Mouse (Mus musculus) right cerebral cortex, postnatal 25 days (tissue): Measurements from ENCODE around the gene Gm49361.
A peak's percentile ranks its signal among the peaks of the same experiment; 100 is the strongest.
"Not testable (repeated sequence)": the region's sequence is repeated elsewhere in the genome, so short reads cannot be mapped to it uniquely, and the experiment has no call there.

Source experiments
- DNase-seq: peaks from one replicate; pipeline ENCODE4 v3.0.0; 2022

The Gm49361 gene

GRCm38 (mm10) chr14:57687441-57687840 lies 58.5 kb downstream of the Gm49361 start:
- DNase-seq = no peak

- no peak for DNase-seq
These were observed 59.3 kb downstream of the Gm49361 start for GRCm38 (mm10) chr14:57686647-57687046.

GRCm38 (mm10) chr14:57684579-57684978 lies 61.3 kb downstream of the Gm49361 start:
- DNase-seq = no peak

- DNase-seq = no peak
These were observed 63.2 kb downstream of the Gm49361 start for GRCm38 (mm10) chr14:57682751-57683150.

GRCm38 (mm10) chr14:57679958-57680535 lies 65.9 kb downstream of the Gm49361 start:
- DNase-seq = peak; percentile 69

GRCm38 (mm10) chr14:57679523-57679922 lies 66.4 kb downstream of the Gm49361 start:
- no peak for DNase-seq

GRCm38 (mm10) chr14:57675481-57675880 lies 70.4 kb downstream of the Gm49361 start:
- no peak for DNase-seq

- DNase-seq = no peak
These were observed 80.3 kb downstream of the Gm49361 start for GRCm38 (mm10) chr14:57665628-57665950.

GRCm38 (mm10) chr14:57664822-57665627 lies 80.9 kb downstream of the Gm49361 start, which contains the start of gene Xpo4:
Gene Xpo4 (minus strand): TSS chr14:57665430.
- peak; percentile 90 for DNase-seq

- DNase-seq = no peak
These were observed 81.5 kb downstream of the Gm49361 start for GRCm38 (mm10) chr14:57664311-57664821.

GRCm38 (mm10) chr14:57663630-57664029 lies 82.3 kb downstream of the Gm49361 start:
- DNase-seq = no peak

GRCm38 (mm10) chr14:57658301-57658700 lies 87.6 kb downstream of the Gm49361 start:
- no peak for DNase-seq

GRCm38 (mm10) chr14:57657500-57657899 lies 88.4 kb downstream of the Gm49361 start:
- DNase-seq = no peak

- not testable (repeated sequence) for DNase-seq
These were observed 89.4 kb downstream of the Gm49361 start for GRCm38 (mm10) chr14:57656519-57656918.

GRCm38 (mm10) chr14:57649501-57649900 lies 96.4 kb downstream of the Gm49361 start:
- DNase-seq = no peak

- no peak for DNase-seq
These were observed 99.7 kb downstream of the Gm49361 start for GRCm38 (mm10) chr14:57646155-57646554.

- no peak for DNase-seq
These were observed 106.8 kb downstream of the Gm49361 start for GRCm38 (mm10) chr14:57639153-57639552.

GRCm38 (mm10) chr14:57634141-57634540 lies 111.8 kb downstream of the Gm49361 start:
- no peak for DNase-seq

- no peak for DNase-seq
These were observed 116.3 kb downstream of the Gm49361 start for GRCm38 (mm10) chr14:57629595-57629994.

- no peak for DNase-seq
These were observed 123.0 kb downstream of the Gm49361 start for GRCm38 (mm10) chr14:57622934-57623333.

GRCm38 (mm10) chr14:57621699-57622098 lies 124.2 kb downstream of the Gm49361 start:
- DNase-seq = no peak

- no peak for DNase-seq
These were observed 125.2 kb downstream of the Gm49361 start for GRCm38 (mm10) chr14:57620598-57621236.

GRCm38 (mm10) chr14:57619487-57619886 lies 126.4 kb downstream of the Gm49361 start:
- no peak for DNase-seq

- DNase-seq = no peak
These were observed 128.2 kb downstream of the Gm49361 start for GRCm38 (mm10) chr14:57617675-57618074.
